Mouse (Mus musculus) bone marrow, adult 2 months (tissue): Measurements from ENCODE around the gene Rnf224.

Experiments used
- CTCF ChIP-seq: fragments of 200-500 bp; IDR thresholded peaks from 2 replicates; pipeline ENCODE4 v1.5.1; 2011; ENCODE audit warnings: low read length, control low read depth; ENCODE audit not compliant: control insufficient read depth, insufficient read depth
- POLR2A ChIP-seq: fragments of 200-500 bp; IDR thresholded peaks from 2 replicates; pipeline ENCODE4 v1.6.1; 2011; ENCODE audit warnings: low read depth, mild to moderate bottlenecking, control low read depth, low read length, borderline replicate concordance; ENCODE audit not compliant: control insufficient read depth

GRCm38 (mm10) chr2:25255284-25255779, 18.7 kb upstream of the Rnf224 start, which contains the start of gene Tmem203:
- no peak for TF ChIP-seq CTCF
- peak; percentile 71; the same call in 1 of the 2 replicates for TF ChIP-seq POLR2A
